Mouse (Mus musculus): ENCODE measurements at regions not wholly inside any gene's neighbourhood (a gene's known extent, or its start where the extent isn't known, plus 50 kb on each side); places are given as distances from the start of the nearest gene placed in this dataset.
A peak's percentile ranks its signal among the peaks of the same experiment; 100 is the strongest.

- H3K9me3 ChIP-seq (ENCODE audit: control insufficient read depth, low read length): no peaks in the 10 kb centered on the region
- peak; percentile 78 for ATAC-seq
- H3K36me3 ChIP-seq (ENCODE audit: control insufficient read depth, insufficient read depth): no peaks in the 10 kb centered on the region
- no peak overlapping the region for H3K27ac ChIP-seq (ENCODE audit: low read length)
- H3K4me1 ChIP-seq (replicated peaks; ENCODE audit: control insufficient read depth, insufficient read depth, low read length): no peaks in the 10 kb centered on the region
- no peak overlapping the region for H3K9ac ChIP-seq (replicated peaks; ENCODE audit: low read depth, low read length)
- no peaks in the 10 kb centered on the region for H3K27me3 ChIP-seq (replicated peaks; ENCODE audit: control insufficient read depth, insufficient read depth, low read length)
- WGBS: 49% methylated on average over 2 of the region's 2 CpGs
- no peak overlapping the region for H3K4me2 ChIP-seq (ENCODE audit: low read length)
- H3K4me3 ChIP-seq (replicated peaks; ENCODE audit: low read length): no peak overlapping the region
These were observed 1402.2 kb downstream of the Pcdh9 start for GRCm38 (mm10) chr14:92488247-92488646.

Measured in forebrain, embryonic 16.5 days (tissue).